Mouse (Mus musculus): ENCODE measurements around the gene Aurka. TPM values are rescaled to one million over a fixed set of nuclear protein-coding genes. Genes with fewer than 3 reads are reported as not detected.
A peak's percentile ranks its signal among the peaks of the same experiment; 100 is the strongest.

Aurka gene
- polyA plus RNA-seq, 1 experiment from 2014 or later, result 24.1 TPM

DNA sequence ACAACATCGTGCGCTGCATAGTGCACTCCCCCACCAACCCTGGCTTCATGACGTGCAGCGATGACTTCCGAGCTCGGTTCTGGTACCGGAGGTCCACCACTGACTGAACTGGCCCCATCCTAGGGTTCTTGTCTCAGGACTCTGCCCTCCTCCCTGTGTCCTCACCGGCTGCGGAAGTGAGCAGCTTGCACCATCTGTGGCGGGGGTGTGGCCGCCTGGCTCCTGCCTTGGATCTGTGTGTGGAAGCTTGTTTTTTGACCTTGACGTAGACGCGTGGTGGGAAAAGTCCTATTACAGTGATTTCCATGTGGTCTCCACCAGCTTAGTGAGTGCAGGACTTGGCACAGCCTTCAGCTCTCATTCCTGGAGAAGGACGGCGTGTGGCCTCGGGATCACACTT lies 10.2 kb upstream of the Aurka start:
- Histone ChIP-seq H3K27me3 (ENCODE audit: control insufficient read depth, insufficient read depth, low read length) (no peaks in the 10 kb centered on the region), H3K36me3 (ENCODE audit: control insufficient read depth, insufficient read depth, low read length) (peaks cover 34% of the 10 kb centered on the region), H3K4me1 (replicated peaks; ENCODE audit: control insufficient read depth, insufficient read depth) (no peaks in the 10 kb centered on the region), H3K9ac (ENCODE audit: low read length) (no peak overlapping the region), H3K9me3 (ENCODE audit: control insufficient read depth, low read length) (no peaks in the 10 kb centered on the region), H3K27ac (replicated peaks) (no peak overlapping the region), H3K4me3 (ENCODE audit: low read depth, low read length) (no peak overlapping the region), H3K4me2 (replicated peaks; ENCODE audit: low read depth) (no peak overlapping the region)
- WGBS, result 96% methylated on average over 17 of the region's 17 CpGs
- TF ChIP-seq EP300 (optimal IDR thresholded peaks at IDR 0.05) (no peak), CTCF (IDR thresholded peaks at IDR 0.05; ENCODE audit: low read depth) (no peak)
- DNase-seq (ENCODE audit: low spot score), result no peak
- no peak for ATAC-seq (ENCODE audit: low FRiP score, low TSS enrichment)

DNA sequence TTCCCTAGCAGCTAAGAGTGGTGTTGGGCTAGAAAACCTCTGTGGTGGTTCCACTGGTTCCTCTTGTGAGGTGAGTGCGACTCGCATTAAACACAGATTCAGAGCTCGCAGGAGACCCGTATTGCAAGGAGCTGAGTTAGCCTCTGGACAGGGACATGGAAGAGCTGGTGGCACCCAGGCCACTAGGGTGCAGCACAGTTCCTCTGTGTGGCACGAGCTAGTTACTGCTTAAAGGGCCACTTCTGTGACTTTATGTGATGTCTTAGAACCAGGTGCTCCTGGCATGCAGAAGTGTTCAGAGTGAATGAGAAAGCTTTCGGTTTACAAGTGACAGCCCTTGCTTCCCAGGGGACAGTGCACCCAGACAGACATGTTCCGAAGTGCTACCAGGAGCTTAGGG lies 8.0 kb upstream of the Aurka start:
- 0 out of 2 replicates have a peak, but pooled peaks have one; percentile 58 for ATAC-seq (ENCODE audit: low FRiP score, low TSS enrichment)

DNA sequence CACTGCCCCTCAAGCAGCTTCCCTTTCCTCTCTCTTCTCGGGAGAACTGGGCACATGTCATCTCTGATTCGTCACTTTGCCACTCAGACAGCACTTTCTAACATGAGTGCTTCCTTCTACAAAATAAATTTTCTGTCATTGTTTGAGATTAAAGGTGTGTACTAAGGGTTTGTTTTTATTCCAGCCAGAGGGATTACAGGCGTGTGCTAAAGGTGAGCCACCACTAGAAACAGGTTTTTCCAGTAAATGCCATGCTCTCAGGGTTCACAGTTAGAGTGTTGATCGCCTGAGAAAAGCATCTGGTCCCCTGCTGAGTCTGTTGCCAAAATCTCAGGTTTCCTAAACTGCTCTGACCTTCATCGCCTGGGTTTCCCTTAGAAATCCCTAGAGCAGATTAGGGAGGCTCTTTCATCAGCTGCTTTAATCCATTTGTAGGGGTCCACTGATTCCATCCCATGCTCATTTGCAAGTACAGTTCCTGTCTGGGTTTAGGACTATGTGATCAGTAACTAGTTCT lies 6.7 kb upstream of the Aurka start:
- TF ChIP-seq EP300 (optimal IDR thresholded peaks at IDR 0.05), result no peak
- TF ChIP-seq CTCF (IDR thresholded peaks at IDR 0.05; ENCODE audit: low read depth), result no peak
- Histone ChIP-seq H3K36me3 (ENCODE audit: control insufficient read depth, insufficient read depth, low read length) (peaks cover 46% of the 10 kb centered on the region), H3K4me2 (replicated peaks; ENCODE audit: low read depth) (no peak overlapping the region), H3K4me3 (ENCODE audit: low read depth, low read length) (no peak overlapping the region), H3K27me3 (ENCODE audit: control insufficient read depth, insufficient read depth, low read length) (no peaks in the 10 kb centered on the region), H3K4me1 (replicated peaks; ENCODE audit: control insufficient read depth, insufficient read depth) (no peaks in the 10 kb centered on the region), H3K27ac (replicated peaks) (0 out of 2 replicates have a peak overlapping the region, but pooled peaks have one; percentile 18), H3K9ac (ENCODE audit: low read length) (no peak overlapping the region), H3K9me3 (ENCODE audit: control insufficient read depth, low read length) (no peaks in the 10 kb centered on the region)
- ATAC-seq (ENCODE audit: low FRiP score, low TSS enrichment) (peak; percentile 66), DNase-seq (ENCODE audit: low spot score) (no peak)
- 51% methylated on average over 5 of the region's 5 CpGs for WGBS

More for the DNA sequence above, 8.0 kb upstream of the Aurka start:
- Histone ChIP-seq H3K27me3 (ENCODE audit: control insufficient read depth, insufficient read depth, low read length) (no peaks in the 10 kb centered on the region), H3K9ac (ENCODE audit: low read length) (no peak overlapping the region), H3K4me3 (ENCODE audit: low read depth, low read length) (no peak overlapping the region), H3K4me1 (replicated peaks; ENCODE audit: control insufficient read depth, insufficient read depth) (no peaks in the 10 kb centered on the region), H3K4me2 (replicated peaks; ENCODE audit: low read depth) (no peak overlapping the region), H3K9me3 (ENCODE audit: control insufficient read depth, low read length) (no peaks in the 10 kb centered on the region), H3K27ac (replicated peaks) (no peak overlapping the region), H3K36me3 (ENCODE audit: control insufficient read depth, insufficient read depth, low read length) (peaks cover 45% of the 10 kb centered on the region)
- TF ChIP-seq EP300 (optimal IDR thresholded peaks at IDR 0.05) (no peak), CTCF (IDR thresholded peaks at IDR 0.05; ENCODE audit: low read depth) (peak; percentile 79)
- peak; percentile 68 for DNase-seq (ENCODE audit: low spot score)
- 76% methylated on average over 7 of the region's 7 CpGs for WGBS

DNA sequence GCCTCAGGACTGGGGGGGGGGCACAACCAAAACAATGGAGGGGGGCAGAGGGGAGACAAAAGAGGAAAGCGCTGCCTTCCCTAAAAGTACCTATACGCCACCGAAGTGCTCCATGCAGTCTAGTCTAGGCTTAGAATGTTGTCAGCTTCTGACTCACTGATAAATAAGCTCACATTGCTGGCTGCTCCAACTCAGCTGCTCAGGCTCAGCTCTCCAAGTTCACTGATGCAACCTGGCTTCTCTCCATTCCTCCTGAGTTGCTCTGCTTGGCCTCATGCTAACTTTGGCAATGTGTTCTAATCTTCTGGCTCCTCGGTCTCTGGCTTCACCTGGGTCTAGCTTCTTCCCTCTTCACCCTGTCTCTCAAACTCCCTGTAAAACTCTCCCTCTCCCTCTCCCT lies 6.2 kb upstream of the Aurka start:
- TF ChIP-seq CTCF (IDR thresholded peaks at IDR 0.05; ENCODE audit: low read depth), result no peak
- no peak for TF ChIP-seq EP300 (optimal IDR thresholded peaks at IDR 0.05)
- Histone ChIP-seq H3K27ac (replicated peaks) (no peak overlapping the region), H3K9me3 (ENCODE audit: control insufficient read depth, low read length) (no peaks in the 10 kb centered on the region), H3K4me2 (replicated peaks; ENCODE audit: low read depth) (no peak overlapping the region), H3K36me3 (ENCODE audit: control insufficient read depth, insufficient read depth, low read length) (peaks cover 41% of the 10 kb centered on the region), H3K4me3 (ENCODE audit: low read depth, low read length) (no peak overlapping the region), H3K27me3 (ENCODE audit: control insufficient read depth, insufficient read depth, low read length) (no peaks in the 10 kb centered on the region), H3K4me1 (replicated peaks; ENCODE audit: control insufficient read depth, insufficient read depth) (no peaks in the 10 kb centered on the region), H3K9ac (ENCODE audit: low read length) (no peak overlapping the region)
- DNase-seq (ENCODE audit: low spot score) (no peak), ATAC-seq (ENCODE audit: low FRiP score, low TSS enrichment) (peak; percentile 68; the same call in 1 of the 2 replicates)
- 70% methylated on average over 4 of the region's 4 CpGs for WGBS

DNA sequence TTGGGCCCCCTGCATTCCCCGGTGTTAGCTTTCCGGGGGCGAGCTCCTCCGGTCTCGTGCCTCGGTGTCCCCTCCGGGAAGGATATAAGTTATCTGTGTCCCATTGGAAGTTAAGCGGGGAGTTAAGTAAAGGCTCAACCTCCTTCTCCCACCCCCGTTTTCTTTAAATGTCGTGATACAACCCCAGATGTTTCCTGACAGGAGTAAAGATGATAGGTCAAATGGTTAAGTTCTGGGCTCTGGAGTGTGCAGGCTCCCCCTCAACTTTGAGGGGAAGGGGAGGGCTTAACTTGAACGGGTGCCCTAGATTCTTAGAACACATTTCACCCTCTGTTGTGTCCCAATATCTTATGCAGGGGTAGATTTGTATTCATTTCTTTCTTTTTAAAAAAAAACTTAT lies 923 bp upstream of the Aurka start:
- H3K9me3 ChIP-seq (ENCODE audit: control insufficient read depth, low read length), result no peaks in the 10 kb centered on the region
- peak overlapping the region; percentile 83 for H3K27ac ChIP-seq (replicated peaks)
- peak overlapping the region; percentile 91 for H3K4me3 ChIP-seq (ENCODE audit: low read depth, low read length)
- H3K27me3 ChIP-seq (ENCODE audit: control insufficient read depth, insufficient read depth, low read length), result no peaks in the 10 kb centered on the region
- WGBS, result 1% methylated on average over 11 of the region's 11 CpGs
- H3K4me2 ChIP-seq (replicated peaks; ENCODE audit: low read depth), result peak overlapping the region; percentile 73
- TF ChIP-seq CTCF (IDR thresholded peaks at IDR 0.05; ENCODE audit: low read depth) (no peak), EP300 (optimal IDR thresholded peaks at IDR 0.05) (no peak)
- ATAC-seq (ENCODE audit: low FRiP score, low TSS enrichment) (no peak), DNase-seq (ENCODE audit: low spot score) (no peak)
- peaks cover 20% of the 10 kb centered on the region for H3K36me3 ChIP-seq (ENCODE audit: control insufficient read depth, insufficient read depth, low read length)
- H3K4me1 ChIP-seq (replicated peaks; ENCODE audit: control insufficient read depth, insufficient read depth), result no peaks in the 10 kb centered on the region
- peak overlapping the region; percentile 94 for H3K9ac ChIP-seq (ENCODE audit: low read length)

DNA sequence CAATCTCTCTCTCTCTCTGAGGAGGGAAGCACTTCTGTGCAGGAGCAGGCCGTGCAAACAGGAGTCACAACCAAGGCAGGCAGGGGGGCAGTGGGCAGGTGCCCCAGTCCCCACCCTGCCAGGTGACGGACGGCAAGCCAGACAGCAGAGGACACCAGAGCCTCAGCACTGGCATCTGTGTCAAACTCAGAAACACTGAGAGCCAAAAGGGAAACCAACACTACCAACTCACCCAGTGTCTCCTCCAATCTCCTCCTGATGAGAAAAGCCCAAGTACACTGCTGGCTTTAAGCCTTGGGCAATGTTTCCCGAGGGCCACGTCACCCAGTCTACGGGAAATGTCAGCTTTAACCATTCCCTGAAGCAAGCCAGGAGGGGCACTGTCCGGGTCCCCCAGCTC lies 7.2 kb downstream of the Aurka start:
- ATAC-seq (ENCODE audit: low FRiP score, low TSS enrichment) (no peak), DNase-seq (ENCODE audit: low spot score) (no peak)
- WGBS, result 82% methylated on average over 7 of the region's 7 CpGs
- TF ChIP-seq EP300 (optimal IDR thresholded peaks at IDR 0.05) (no peak), CTCF (IDR thresholded peaks at IDR 0.05; ENCODE audit: low read depth) (no peak)
- H3K27me3 ChIP-seq (ENCODE audit: control insufficient read depth, insufficient read depth, low read length), result no peaks in the 10 kb centered on the region
- no peaks in the 10 kb centered on the region for H3K4me1 ChIP-seq (replicated peaks; ENCODE audit: control insufficient read depth, insufficient read depth)
- H3K27ac ChIP-seq (replicated peaks), result no peak overlapping the region
- no peak overlapping the region for H3K4me3 ChIP-seq (ENCODE audit: low read depth, low read length)
- no peak overlapping the region for H3K4me2 ChIP-seq (replicated peaks; ENCODE audit: low read depth)
- no peaks in the 10 kb centered on the region for H3K9me3 ChIP-seq (ENCODE audit: control insufficient read depth, low read length)
- H3K36me3 ChIP-seq (ENCODE audit: control insufficient read depth, insufficient read depth, low read length), result peaks cover 18% of the 10 kb centered on the region
- H3K9ac ChIP-seq (ENCODE audit: low read length), result no peak overlapping the region
